Mouse (Mus musculus) liver, adult 2 months (tissue): ENCODE data around the gene Lin28a. TPM values are rescaled to one million over a fixed set of nuclear protein-coding genes. Genes with fewer than 3 reads are reported as not detected.
A peak's percentile ranks its signal among the peaks of the same experiment; 100 is the strongest.

ENCODE experiments used
- DNase-seq: peaks from one replicate; pipeline ENCODE4 v3.0.0-alpha.2; 2011; ENCODE audit warnings: low read depth, low spot score; ENCODE audit errors: extremely low read depth
- H3K27ac ChIP-seq: fragments of 200-500 bp; replicated peaks from 2 replicates; pipeline ENCODE4 v1.5.1; 2012; ENCODE audit warnings: low read depth, mild to moderate bottlenecking, control low read depth, inconsistent platforms, low read length; ENCODE audit not compliant: insufficient read depth
- H3K27me3 ChIP-seq: fragments of 200-500 bp; 2 replicates; pipeline ENCODE4 v1.6.1; 2012; ENCODE audit warnings: mild to moderate bottlenecking, moderate library complexity, low read length, inconsistent platforms; ENCODE audit not compliant: control insufficient read depth, insufficient read depth
- H3K36me3 ChIP-seq: fragments of 200-500 bp; 2 replicates; pipeline ENCODE4 v1.6.1; 2012; ENCODE audit warnings: low read length, inconsistent platforms; ENCODE audit not compliant: control insufficient read depth, insufficient read depth
- H3K4me1 ChIP-seq: fragments of 200-500 bp; 2 replicates; pipeline ENCODE4 v1.6.1; 2011; ENCODE audit warnings: low read length; ENCODE audit not compliant: control insufficient read depth, insufficient read depth
- H3K4me3 ChIP-seq: fragments of 200-500 bp; 2 replicates; pipeline ENCODE4 v1.5.1; 2011; ENCODE audit warnings: low read depth, mild to moderate bottlenecking, control low read depth, low read length, moderate library complexity; ENCODE audit not compliant: insufficient read depth
- H3K79me2 ChIP-seq: fragments of 200-500 bp; 2 replicates; pipeline ENCODE4 v1.6.1; 2012; ENCODE audit warnings: inconsistent platforms, mild to moderate bottlenecking, low read length, moderate library complexity; ENCODE audit not compliant: control insufficient read depth, insufficient read depth
- H3K9ac ChIP-seq: fragments of 200-500 bp; 2 replicates; pipeline ENCODE4 v1.6.1; 2012; ENCODE audit warnings: low read depth, mild to moderate bottlenecking, control low read depth, inconsistent platforms, low read length
- CTCF ChIP-seq: fragments of 200-500 bp; IDR thresholded peaks from 2 replicates; pipeline ENCODE4 v1.5.1; 2011; ENCODE audit warnings: low read depth, low read length, control low read depth
- POLR2A ChIP-seq: fragments of 200-500 bp; IDR thresholded peaks from 2 replicates; pipeline ENCODE4 v1.6.1; 2011; ENCODE audit warnings: low read length, control low read depth; ENCODE audit not compliant: insufficient read depth; ENCODE audit errors: extremely low read depth
- WGBS: fragments of 180-500 bp; shearing (Covaris S2); methylation state at CpG from one replicate; pipeline ENCODE4 v1.1.7; 2018; 5-methylcytosine and 5-hydroxymethylcytosine counted together
- polyA plus RNA-seq: library from polyadenylated mRNA; depleted of rRNA; stranded (reverse); fragments of >200 nt; gene quantifications from 2 replicates; pipeline ENCODE4 v1.2.3, GENCODE M21; 2012
- total RNA-seq: library from RNA; depleted of rRNA; stranded (reverse); fragments of >200 nt; gene quantifications from 2 replicates; pipeline ENCODE4 v1.2.3, GENCODE M21; 2014

The Lin28a gene
- total and polyA plus RNA-seq, 2 experiments, result not detected

GRCm38 (mm10) chr4:134052560-134052959, 33.9 kb upstream of the Lin28a start:
- DNase-seq, result no peak
- Histone ChIP-seq H3K79me2 (no peaks in the 10 kb centered on the region), H3K27ac (no peak overlapping the region), H3K36me3 (no peaks in the 10 kb centered on the region), H3K27me3 (no peaks in the 10 kb centered on the region), H3K9ac (no peak overlapping the region), H3K4me3 (no peak overlapping the region), H3K4me1 (no peaks in the 10 kb centered on the region)
- WGBS, result 45% methylated on average over 8 of the region's 8 CpGs
- TF ChIP-seq POLR2A (no peak), CTCF (no peak)

DNA sequence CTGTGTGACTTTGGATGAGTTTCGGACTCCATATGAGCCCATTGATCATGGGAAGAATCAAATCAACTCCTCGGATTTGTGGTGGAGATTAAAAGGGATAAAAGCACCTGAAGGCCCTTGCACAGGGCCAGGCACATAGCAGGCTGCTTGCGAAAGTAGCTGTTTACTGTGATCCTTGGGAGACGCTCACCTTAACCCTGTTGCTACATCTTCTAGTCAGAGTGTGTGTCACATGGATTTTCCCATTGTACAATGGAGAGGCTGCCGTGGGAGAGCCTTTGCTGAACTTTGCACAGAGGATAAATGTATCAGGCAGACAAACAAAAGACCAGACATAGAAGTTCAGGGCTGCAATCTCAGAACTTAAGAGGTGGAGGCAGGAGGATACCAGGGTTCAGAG, 33.3 kb upstream of the Lin28a start:
- TF ChIP-seq POLR2A, result no peak
- TF ChIP-seq CTCF, result no peak
- H3K9ac ChIP-seq, result no peak overlapping the region
- H3K27me3 ChIP-seq, result no peaks in the 10 kb centered on the region
- no peak overlapping the region for H3K4me3 ChIP-seq
- no peaks in the 10 kb centered on the region for H3K4me1 ChIP-seq
- no peak overlapping the region for H3K27ac ChIP-seq
- H3K36me3 ChIP-seq, result no peaks in the 10 kb centered on the region
- 66% methylated on average over 5 of the region's 5 CpGs for WGBS
- no peak for DNase-seq
- H3K79me2 ChIP-seq, result no peaks in the 10 kb centered on the region

DNA sequence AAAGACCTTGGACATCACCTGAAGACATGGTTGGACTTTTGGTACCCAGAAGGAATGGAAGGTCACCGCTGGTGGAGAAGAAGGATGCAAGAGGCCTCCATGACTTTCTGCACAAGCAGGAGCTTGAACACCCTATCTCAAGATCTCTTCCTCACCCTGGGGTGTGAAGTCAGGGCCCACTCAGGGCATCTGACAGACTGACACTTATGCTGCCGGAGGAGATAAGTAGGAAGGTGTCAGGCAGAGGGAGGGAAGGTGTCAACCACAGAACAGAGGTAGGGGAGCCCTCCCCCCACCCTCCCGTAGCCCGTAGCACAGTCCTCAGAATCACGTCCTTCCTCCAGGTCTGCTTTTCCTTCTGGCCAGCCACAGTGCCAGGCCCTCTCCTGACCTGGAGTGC, 29.0 kb upstream of the Lin28a start:
- Histone ChIP-seq H3K36me3 (no peaks in the 10 kb centered on the region), H3K27me3 (no peaks in the 10 kb centered on the region), H3K79me2 (no peaks in the 10 kb centered on the region), H3K4me3 (no peak overlapping the region), H3K27ac (no peak overlapping the region), H3K9ac (no peak overlapping the region), H3K4me1 (no peaks in the 10 kb centered on the region)
- no peak for DNase-seq
- WGBS, result 79% methylated on average over 5 of the region's 5 CpGs
- TF ChIP-seq POLR2A (no peak), CTCF (no peak)

GRCm38 (mm10) chr4:134043041-134043440, 24.4 kb upstream of the Lin28a start:
- DNase-seq, result no peak
- no peak overlapping the region for H3K9ac ChIP-seq
- TF ChIP-seq POLR2A (no peak), CTCF (no peak)
- H3K36me3 ChIP-seq, result no peaks in the 10 kb centered on the region
- no peak overlapping the region for H3K27ac ChIP-seq
- H3K4me1 ChIP-seq, result no peaks in the 10 kb centered on the region
- 59% methylated on average over 2 of the region's 2 CpGs for WGBS
- H3K79me2 ChIP-seq, result no peaks in the 10 kb centered on the region
- H3K4me3 ChIP-seq, result no peak overlapping the region
- H3K27me3 ChIP-seq, result 0 out of 2 replicates have a peak, but pooled peaks cover 5% of the 10 kb centered on the region

- Histone ChIP-seq H3K4me3 (no peak overlapping the region), H3K9ac (no peak overlapping the region), H3K27ac (no peak overlapping the region), H3K36me3 (no peaks in the 10 kb centered on the region), H3K27me3 (0 out of 2 replicates have a peak, but pooled peaks cover 6% of the 10 kb centered on the region), H3K4me1 (no peaks in the 10 kb centered on the region), H3K79me2 (no peaks in the 10 kb centered on the region)
- WGBS, result 56% methylated on average over 9 of the region's 9 CpGs
- no peak for TF ChIP-seq POLR2A
- no peak for TF ChIP-seq CTCF
- DNase-seq, result no peak
Observed at GRCm38 (mm10) chr4:134041317-134042123, 22.9 kb upstream of the Lin28a start.

GRCm38 (mm10) chr4:134035953-134036352, 17.3 kb upstream of the Lin28a start:
- no peak overlapping the region for H3K9ac ChIP-seq
- WGBS, result 4% methylated on average over 16 of the region's 16 CpGs
- H3K79me2 ChIP-seq, result no peaks in the 10 kb centered on the region
- H3K36me3 ChIP-seq, result no peaks in the 10 kb centered on the region
- H3K4me3 ChIP-seq, result no peak overlapping the region
- H3K4me1 ChIP-seq, result no peaks in the 10 kb centered on the region
- no peak for DNase-seq
- no peak overlapping the region for H3K27ac ChIP-seq
- 0 out of 2 replicates have a peak, but pooled peaks cover 6% of the 10 kb centered on the region for H3K27me3 ChIP-seq
- TF ChIP-seq CTCF (peak; percentile 89), POLR2A (no peak)
